Mouse (Mus musculus): ENCODE measurements around the gene Etl4.
A peak's percentile ranks its signal among the peaks of the same experiment; 100 is the strongest.
"Not testable (repeated sequence)": the region's sequence is repeated elsewhere in the genome, so short reads cannot be mapped to it uniquely, and the experiment has no call there.

Gene Etl4

GRCm38 (mm10) chr2:20661841-20662240, 752.3 kb downstream of the Etl4 start:
- no peak for DNase-seq

- no peak for DNase-seq
Measured at GRCm38 (mm10) chr2:20662696-20663095, 753.1 kb downstream of the Etl4 start.

DNA sequence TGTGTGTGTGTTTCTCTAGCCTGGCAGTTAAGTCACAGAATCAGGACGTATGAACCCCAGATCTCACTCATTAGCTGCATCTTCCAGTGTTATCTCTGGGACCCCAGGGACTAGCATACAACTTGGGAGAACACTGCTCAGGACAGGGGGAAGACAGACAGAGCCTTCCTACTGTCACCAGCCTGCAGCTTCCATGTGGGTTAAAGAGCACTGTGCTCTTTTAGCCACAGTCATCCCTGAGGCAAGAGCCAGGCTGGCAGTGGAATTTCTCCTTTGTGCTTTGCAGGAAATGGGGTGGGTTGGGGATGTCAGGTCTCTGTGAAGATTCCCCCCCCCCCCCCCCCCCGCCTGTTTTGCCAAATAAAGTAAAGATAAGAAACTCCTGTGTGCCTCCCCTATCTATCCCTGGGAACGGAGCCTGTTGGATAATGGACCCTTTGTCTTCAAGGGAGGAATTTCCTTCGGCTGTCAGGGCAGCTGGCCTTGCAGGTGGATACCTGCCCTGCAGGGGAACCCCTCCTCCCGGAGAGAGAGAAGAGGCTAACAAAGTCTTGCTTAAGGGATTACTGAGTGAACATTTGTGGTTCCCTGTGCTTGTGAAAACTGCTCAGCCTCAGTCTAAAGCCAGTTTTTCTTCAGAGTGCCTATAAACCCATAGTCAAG, 755.9 kb downstream of the Etl4 start:
- no peak for DNase-seq

DNA sequence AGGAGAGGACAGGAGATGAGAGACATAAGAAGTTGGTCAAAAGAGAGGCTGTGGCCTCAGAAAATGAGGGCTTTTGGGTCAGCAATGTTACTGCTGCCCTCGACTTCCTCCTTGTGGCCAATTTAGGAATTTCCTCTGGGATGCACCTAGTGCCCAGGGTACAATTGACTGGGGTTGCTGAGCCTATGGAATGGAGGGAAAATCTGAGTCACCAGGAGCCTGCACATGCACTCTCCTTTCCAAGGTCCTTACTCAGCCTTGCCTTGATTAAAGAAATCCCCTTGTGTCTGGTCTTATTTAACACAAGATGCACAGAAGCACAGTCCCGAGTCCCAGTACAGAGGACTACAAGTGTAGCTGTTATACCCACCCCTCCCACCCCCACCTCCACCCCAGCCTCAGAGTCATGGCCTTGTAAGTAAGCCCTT, 756.5 kb downstream of the Etl4 start:
- peak; percentile 61 to 71 for DNase-seq

GRCm38 (mm10) chr2:20667876-20668275, 758.3 kb downstream of the Etl4 start:
- no peak for DNase-seq

DNA sequence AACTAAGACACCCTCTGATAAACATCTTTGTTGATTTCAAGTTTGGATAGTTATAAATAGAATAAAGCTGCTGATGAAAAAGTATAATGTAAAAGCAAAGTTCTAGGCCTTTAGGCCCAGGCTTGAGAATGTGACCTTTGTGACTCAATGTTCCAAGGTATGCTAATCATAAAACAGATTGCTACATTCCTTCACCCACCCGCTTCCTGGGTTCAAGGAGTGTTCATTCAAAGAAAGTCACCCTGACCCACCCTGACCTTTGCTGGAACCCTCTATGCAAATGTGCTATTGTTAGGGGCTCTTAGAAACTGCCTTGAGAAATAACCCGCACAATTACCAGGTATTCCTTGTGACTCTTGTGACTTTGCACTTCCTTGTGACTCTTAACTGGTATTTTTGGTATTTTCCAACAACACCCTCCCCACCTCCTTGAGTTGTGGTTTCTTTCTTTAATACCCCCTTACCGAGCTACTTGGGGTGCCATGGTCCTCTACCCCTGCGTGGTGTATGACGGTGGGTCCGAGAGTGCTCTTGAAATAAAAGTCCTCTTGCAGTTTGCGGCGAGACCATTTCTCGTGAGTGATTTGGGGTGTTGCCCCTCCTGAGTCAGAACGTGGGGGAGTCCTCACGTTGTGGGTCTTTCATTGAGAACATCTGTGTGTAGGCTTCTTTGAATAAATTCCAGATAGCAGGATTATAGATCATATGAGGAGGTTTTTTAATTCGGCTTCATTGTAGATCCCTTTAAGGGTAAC, 758.9 kb downstream of the Etl4 start:
- DNase-seq = not testable (repeated sequence)

GRCm38 (mm10) chr2:20669367-20669766, 759.8 kb downstream of the Etl4 start:
- no peak for DNase-seq

DNA sequence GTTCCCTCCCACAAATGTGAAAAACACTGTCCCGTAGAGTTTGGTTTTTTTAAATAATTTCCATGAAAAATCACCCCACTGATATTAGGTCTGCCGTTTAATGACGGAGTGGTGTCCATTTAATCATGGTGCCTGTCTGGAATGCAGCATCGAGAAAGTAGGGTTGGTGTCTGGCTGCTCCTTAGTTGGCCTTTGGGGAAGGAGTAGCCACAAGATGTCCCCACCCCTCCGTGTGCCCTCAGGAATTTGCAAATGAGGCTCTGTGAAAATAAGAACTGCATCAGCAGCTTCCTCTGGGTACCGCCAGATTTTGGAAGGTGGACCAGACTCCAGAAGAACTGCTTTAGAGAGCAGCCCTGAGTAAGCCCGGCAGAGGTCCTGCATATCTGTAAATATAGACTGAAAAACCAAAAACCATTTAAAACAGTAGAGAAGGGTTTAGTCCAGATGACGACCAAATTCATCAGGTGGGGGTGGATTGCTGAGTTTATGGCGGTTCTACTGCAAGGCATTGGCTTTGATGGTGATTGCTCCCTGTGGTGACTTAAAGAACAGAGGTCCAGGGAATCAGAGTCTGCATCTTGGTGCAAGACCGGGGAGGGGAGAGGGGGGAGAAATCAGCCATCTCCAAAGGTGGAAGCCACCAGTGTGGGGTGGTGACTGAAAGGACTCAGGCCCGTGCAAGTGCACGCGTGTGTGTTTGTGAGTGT, 762.1 kb downstream of the Etl4 start:
- no peak for DNase-seq

- no peak for DNase-seq
Measured at GRCm38 (mm10) chr2:20672281-20672680, 762.7 kb downstream of the Etl4 start.

GRCm38 (mm10) chr2:20672803-20673603, 763.4 kb downstream of the Etl4 start:
- DNase-seq = peak; percentile 83

DNA sequence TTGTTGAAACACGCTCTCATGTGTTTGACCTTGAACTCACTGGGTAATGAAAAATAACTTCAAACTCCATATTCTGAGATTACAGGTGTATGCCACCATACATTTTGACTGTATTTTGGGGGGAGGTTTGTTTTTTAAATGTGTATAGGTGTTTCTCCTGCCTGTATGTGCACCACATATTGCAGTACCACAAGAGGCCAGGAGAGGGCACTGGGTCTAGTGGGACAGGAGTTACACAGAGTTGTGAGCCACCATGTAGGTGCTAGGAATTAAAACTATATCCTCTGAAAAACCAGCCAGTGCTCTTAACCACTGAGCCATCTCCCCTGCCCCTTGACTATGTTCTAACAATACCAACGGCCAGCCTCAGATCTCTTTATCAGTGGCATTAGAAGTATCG, 766.8 kb downstream of the Etl4 start:
- DNase-seq = peak in 1 of 2 experiments; percentile 33

DNA sequence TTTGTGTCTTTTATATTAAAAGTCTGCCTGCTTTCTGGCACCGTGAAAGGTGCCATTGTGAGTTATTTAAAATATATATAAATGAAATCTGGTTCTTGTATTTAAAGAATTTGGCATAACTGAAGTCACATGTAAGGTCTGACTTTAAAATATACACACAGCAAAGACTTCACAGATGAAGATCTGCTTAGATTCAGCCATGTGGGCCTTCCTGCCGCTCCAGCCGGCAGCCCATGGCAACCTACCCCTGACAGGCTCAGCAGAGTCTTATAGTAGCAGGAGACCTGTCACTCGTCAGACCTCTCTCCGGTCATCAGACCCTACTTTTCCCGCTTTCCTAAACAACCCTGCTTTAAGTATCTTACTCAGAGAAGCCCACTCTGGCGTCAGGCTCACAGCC, 769.2 kb downstream of the Etl4 start:
- DNase-seq = no peak

GRCm38 (mm10) chr2:20682203-20682602, 772.6 kb downstream of the Etl4 start:
- DNase-seq = not testable (repeated sequence)

DNA sequence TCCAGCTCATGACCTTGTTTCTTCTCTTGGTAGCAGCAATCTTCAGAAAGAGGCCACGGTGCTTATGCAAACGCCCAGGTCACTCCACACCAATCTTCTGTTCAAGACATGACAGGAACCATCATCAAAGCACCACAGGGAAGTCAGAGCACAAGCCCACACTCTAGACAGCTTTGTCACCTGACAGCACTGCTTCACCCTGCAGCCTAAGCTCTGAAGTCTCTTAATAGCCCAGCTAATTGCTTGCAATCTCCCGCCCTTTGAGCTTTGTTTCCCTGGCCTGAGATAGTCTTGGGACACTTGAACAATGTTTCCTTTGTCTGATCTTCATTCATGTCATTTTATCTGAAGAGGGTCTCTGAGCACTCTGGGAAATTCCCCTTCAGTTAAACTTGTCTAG, 779.8 kb downstream of the Etl4 start:
- no peak for DNase-seq

- no peak for DNase-seq
Measured at GRCm38 (mm10) chr2:20692898-20693297, 783.3 kb downstream of the Etl4 start.

- DNase-seq = no peak
Measured at GRCm38 (mm10) chr2:20693772-20694171, 784.2 kb downstream of the Etl4 start.

DNA sequence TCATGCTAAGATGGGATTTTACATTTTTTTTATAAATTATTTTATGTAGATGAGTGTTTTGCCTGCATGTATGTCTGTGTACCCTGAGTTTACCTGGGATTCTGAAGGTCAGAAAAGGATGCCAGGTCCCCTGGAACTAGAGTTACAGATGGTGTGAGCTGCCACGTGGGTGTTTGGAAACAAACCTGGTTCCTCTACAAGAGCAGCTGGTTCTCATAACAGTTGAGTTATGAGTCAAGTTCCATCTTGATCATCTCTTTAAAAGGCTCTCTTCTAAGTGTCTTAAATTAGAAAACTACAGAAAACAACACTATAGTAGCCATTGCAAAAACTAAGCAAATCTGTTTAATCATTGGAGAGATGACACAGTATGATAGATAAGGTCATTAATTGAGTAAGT, 788.1 kb downstream of the Etl4 start:
- no peak for DNase-seq

DNA sequence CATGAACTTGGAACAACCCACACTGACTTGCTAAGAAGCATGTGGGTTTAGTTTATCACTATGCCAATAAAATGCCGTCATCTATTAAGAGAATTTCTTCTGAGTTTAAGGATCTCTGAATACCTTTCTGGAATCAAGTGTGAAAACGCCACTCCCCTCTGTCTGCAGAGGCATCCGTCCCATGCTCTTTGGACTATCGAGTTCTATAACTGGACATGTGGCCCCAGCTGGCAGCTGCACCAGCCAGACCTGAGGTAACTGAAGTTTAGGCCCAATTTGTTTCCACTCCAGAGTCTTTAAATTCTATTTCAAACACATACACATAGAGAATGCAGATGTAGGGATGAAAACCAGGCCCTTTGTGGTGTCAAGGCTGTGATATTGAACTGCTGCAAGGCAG, 795.5 kb downstream of the Etl4 start:
- DNase-seq = no peak

- DNase-seq = no peak
Measured at GRCm38 (mm10) chr2:20710589-20710988, 801.0 kb downstream of the Etl4 start.

DNA sequence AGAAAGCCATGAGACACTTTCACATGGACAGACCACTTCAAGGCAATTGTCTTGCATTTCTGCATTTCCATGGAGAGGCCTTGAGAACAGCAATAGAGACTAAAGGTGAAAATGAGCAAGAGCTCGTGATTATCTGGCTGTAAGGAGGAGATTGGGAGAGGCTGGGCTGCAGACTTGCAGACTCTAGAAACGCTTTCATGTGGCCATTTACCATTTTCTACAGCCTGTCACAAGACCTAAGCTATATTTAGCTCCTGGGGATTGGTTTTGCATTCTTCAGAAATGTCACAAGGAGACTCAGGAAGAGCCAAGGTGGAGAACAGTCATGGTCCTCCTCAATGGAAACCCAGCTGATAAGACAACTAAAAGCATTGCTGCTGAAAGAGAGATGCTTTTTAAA, 801.4 kb downstream of the Etl4 start:
- no peak for DNase-seq

- DNase-seq = peak; percentile 21 to 30
Measured at GRCm38 (mm10) chr2:20719105-20719504, 809.5 kb downstream of the Etl4 start.

DNA sequence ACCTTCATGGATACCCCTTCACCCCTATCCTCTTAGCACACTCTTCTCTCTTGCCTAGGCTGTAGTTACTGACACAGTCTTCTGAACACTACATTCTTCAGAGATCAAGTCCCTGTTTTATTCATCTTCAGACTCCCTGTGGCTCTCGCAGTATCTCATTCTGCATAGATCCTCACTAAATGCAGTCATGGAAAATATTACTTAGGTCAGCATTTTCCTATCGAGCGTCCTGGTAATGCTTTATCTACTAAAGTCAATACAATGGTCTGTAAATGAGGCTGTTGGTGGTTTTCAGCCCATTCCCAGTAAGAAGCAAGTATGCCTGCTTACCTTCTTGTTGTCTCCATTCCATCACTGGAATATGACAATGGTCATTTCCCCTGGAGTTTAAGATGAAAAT, 811.5 kb downstream of the Etl4 start:
- DNase-seq = no peak
